Mouse (Mus musculus): ENCODE data around the gene Drosha. TPM values are rescaled to one million over a fixed set of nuclear protein-coding genes. Genes with fewer than 3 reads are reported as not detected.
A peak's percentile ranks its signal among the peaks of the same experiment; 100 is the strongest.
"Not testable (repeated sequence)": the region's sequence is repeated elsewhere in the genome, so short reads cannot be mapped to it uniquely, and the experiment has no call there.

The Drosha gene
- polyA plus RNA-seq, 3 experiments from 2014 or later: 11.7 to 18.1 (median 14.6) TPM

- no peak for ATAC-seq
These were observed 62.6 kb downstream of the Drosha start for GRCm38 (mm10) chr15:12887206-12887605.

GRCm38 (mm10) chr15:12888312-12888711 lies 63.7 kb downstream of the Drosha start:
- ATAC-seq: no peak

GRCm38 (mm10) chr15:12889909-12890308 lies 65.3 kb downstream of the Drosha start:
- no peak for ATAC-seq

- peak; percentile 93 for ATAC-seq
These were observed 70.8 kb downstream of the Drosha start for GRCm38 (mm10) chr15:12895426-12895825.

GRCm38 (mm10) chr15:12896022-12897009 lies 71.7 kb downstream of the Drosha start:
- no peak for ATAC-seq

GRCm38 (mm10) chr15:12897831-12898230 lies 73.2 kb downstream of the Drosha start:
- no peak for ATAC-seq

GRCm38 (mm10) chr15:12900428-12901196 lies 76.0 kb downstream of the Drosha start:
- ATAC-seq: no peak

- no peak for ATAC-seq
These were observed 76.6 kb downstream of the Drosha start for GRCm38 (mm10) chr15:12901197-12901570.

- no peak for ATAC-seq
These were observed 79.8 kb downstream of the Drosha start for GRCm38 (mm10) chr15:12904442-12904841.

- no peak for ATAC-seq
These were observed 83.5 kb downstream of the Drosha start for GRCm38 (mm10) chr15:12907962-12908719.

- no peak for ATAC-seq
These were observed 84.1 kb downstream of the Drosha start for GRCm38 (mm10) chr15:12908720-12909028.

GRCm38 (mm10) chr15:12909171-12909570 lies 84.6 kb downstream of the Drosha start:
- no peak for ATAC-seq

- ATAC-seq: no peak
These were observed 86.5 kb downstream of the Drosha start for GRCm38 (mm10) chr15:12911082-12911481.

GRCm38 (mm10) chr15:12916314-12916815 lies 91.8 kb downstream of the Drosha start:
- ATAC-seq: no peak

- not testable (repeated sequence) for ATAC-seq
These were observed 94.8 kb downstream of the Drosha start for GRCm38 (mm10) chr15:12919326-12919966.

- no peak for ATAC-seq
These were observed 95.6 kb downstream of the Drosha start for GRCm38 (mm10) chr15:12919967-12920870.

- ATAC-seq: no peak
These were observed 97.3 kb downstream of the Drosha start for GRCm38 (mm10) chr15:12921901-12922300.

GRCm38 (mm10) chr15:12923826-12924225 lies 99.2 kb downstream of the Drosha start:
- no peak for ATAC-seq

GRCm38 (mm10) chr15:12931481-12931880 lies 106.9 kb downstream of the Drosha start:
- no peak for ATAC-seq

GRCm38 (mm10) chr15:12936217-12936732 lies 111.7 kb downstream of the Drosha start:
- no peak for ATAC-seq

- not testable (repeated sequence) for ATAC-seq
These were observed 112.7 kb downstream of the Drosha start for GRCm38 (mm10) chr15:12937326-12937725.

Data from inflammation-experienced regulatory T-cells, adult 6 months (primary cell).